Mouse (Mus musculus): Measurements from ENCODE around the gene Pnkd.
"Not testable (repeated sequence)": the region's sequence is repeated elsewhere in the genome, so short reads cannot be mapped to it uniquely, and the experiment has no call there.

Pnkd gene

DNA sequence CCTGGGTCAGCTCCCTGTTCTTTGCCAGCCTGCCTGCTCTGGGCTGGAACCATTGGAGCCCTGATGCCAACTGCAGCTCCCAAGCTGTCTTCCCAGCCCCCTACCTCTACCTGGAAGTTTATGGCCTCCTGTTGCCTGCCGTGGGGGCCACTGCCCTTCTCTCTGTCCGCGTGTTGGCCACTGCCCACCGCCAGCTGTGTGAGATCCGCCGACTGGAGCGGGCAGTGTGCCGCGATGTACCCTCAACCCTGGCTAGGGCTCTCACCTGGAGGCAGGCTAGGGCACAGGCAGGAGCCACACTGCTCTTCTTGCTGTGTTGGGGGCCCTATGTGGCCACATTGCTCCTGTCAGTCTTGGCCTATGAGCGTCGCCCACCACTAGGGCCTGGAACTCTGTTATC, 5.7 kb upstream of the Pnkd start:
- no peak for DNase-seq (ENCODE audit: low spot score)

GRCm38 (mm10) chr1:74280591-74281325, 4.0 kb upstream of the Pnkd start:
- no peak for DNase-seq (ENCODE audit: low spot score)

GRCm38 (mm10) chr1:74281372-74281771, 3.4 kb upstream of the Pnkd start:
- DNase-seq (ENCODE audit: low spot score) = no peak

GRCm38 (mm10) chr1:74281886-74282285, 2.8 kb upstream of the Pnkd start:
- DNase-seq (ENCODE audit: low spot score) = no peak

DNA sequence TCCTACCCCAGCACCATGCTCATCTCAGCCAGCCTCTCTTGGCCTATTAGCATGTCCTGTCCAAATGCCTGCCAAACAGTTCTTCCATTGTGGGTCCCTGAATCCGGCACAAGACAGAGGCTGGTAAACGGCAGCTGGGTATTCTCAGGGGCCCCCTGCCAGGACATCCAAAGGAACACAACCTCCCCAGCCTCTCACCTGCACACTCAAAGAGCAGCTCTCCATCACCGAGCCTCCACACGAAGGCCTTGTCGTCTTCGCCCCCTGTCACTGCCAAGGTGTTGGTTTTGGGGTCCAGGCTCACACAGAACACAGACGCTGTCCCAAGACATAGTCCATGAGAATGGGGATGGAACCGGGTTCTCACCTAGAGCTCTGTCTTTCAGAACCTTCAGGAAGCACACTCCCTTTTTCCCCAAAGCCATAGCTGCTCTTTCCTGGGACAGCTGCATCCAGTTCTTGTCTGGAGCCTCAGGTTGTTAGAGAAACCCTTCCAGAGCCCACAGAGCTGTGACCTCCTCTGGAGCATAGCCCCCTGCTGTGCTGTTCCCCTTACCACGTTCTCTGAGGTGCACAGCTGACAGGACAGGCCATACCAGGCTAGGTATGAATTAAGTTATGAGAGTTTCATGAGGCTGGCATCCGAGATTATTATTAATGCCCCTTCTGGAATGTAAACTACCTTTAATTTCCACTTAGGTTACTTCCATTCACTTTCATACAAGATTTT, 1.7 kb upstream of the Pnkd start:
- no peak for DNase-seq (ENCODE audit: low spot score)

GRCm38 (mm10) chr1:74283686-74284463, 855 bp upstream of the Pnkd start:
- peak; percentile 65 for DNase-seq (ENCODE audit: low spot score)

GRCm38 (mm10) chr1:74285212-74286010, 681 bp downstream of the Pnkd start:
- no peak for DNase-seq (ENCODE audit: low spot score)

DNA sequence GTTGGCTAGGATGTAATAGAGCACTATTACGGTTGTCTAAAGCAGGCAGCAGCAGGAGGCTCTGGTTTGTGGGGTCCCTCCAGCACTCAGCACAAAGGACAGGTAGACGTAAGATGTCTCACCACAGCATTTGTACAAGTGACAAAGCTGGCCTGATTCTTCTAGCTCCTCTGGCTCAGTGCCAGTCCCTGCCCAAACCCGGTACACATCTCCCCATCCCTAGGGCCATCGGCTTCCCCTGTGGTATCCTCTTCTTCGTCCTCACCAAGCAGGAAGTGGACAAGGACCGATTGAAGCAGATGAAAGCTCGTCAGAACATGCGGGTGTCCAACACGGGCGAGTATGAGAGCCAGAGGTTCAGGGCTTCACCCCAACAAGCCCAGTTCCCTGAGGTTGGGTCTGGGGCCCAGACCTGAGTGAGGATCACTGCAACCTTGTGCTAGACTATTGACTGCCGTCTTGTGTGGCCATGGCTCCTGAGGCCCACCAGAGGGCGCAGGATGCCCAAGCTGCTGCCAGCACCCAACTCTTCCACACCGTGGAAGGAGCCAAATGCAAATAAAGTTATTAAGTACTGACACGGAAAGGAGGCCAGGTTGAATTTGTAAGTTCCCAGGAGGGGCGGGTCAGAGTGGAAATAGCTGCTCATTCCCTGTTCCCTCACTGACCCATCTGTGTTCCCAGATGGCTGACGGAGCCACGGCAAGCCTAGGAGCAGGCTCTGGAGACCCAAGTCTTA, 2.3 kb downstream of the Pnkd start:
- not testable (repeated sequence) for DNase-seq (ENCODE audit: low spot score)

GRCm38 (mm10) chr1:74288327-74288726, 3.6 kb downstream of the Pnkd start:
- DNase-seq (ENCODE audit: low spot score) = no peak

GRCm38 (mm10) chr1:74289248-74289647, 4.5 kb downstream of the Pnkd start:
- no peak for DNase-seq (ENCODE audit: low spot score)

- no peak for DNase-seq (ENCODE audit: low spot score)
Observed at GRCm38 (mm10) chr1:74289740-74290139, 5.0 kb downstream of the Pnkd start.

GRCm38 (mm10) chr1:74290141-74290540, 5.4 kb downstream of the Pnkd start:
- DNase-seq (ENCODE audit: low spot score) = no peak

DNA sequence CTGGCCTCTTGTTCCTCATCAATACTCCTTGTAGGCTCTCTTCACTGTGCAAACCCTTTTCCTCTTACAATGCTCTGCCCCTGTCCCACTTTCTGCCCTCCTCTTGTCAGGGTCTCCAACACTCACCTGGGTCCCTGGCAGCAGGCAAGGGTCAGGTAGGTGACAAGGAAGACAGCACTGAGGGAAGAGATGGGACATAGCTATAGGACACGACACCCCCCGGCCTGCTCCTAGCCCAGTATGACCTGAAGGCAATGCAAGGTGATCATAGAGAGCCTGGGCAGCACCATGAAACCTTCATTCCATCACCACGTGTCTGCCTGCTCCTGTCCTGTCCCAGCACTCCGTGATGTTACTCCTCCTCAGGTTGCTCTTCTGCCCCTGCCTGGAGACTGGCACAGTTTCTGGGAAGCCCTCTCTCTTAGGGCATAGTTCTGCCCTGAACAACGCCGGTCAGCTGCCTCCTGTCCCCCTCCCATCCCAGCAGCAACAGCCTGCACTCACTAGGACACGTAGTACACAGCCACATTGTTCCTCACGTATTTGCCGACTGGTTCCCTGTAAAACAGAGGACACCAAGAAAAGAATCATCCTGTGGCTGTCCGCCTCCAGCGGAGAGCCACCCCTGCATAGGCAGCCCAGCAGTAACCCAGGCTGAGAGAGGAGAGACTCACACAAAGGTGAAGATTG, 7.7 kb downstream of the Pnkd start:
- DNase-seq (ENCODE audit: low spot score) = no peak

DNA sequence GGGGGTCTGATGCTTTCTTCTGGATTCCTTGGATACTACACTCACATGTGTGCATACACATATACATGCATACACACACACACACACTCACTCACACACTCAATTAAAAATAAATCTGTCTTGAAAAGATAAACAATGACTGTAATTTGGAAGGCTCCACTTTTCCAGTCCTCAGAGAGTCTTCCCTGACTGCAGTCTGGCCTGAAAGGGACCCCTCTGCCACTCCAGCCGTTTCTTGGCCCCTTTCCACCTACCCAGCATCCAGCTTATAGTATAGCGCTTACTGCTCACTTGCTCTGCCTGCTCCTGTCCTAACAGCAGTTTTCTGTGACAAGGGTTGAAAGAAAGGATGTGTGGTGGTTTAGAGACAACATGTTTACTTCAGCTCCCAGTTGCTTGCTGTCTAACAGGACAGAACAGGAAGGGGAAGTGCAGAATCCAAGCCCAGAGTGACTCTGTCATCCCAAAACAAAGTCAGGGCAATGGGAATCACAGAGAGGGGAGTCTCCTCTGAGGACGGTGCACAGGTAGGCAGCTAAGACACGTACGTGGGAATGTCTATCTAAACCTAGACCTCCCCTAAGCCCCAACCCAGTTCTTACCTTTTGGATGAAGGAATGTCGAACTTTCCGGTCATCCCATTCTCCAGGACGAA, 8.7 kb downstream of the Pnkd start:
- no peak for DNase-seq (ENCODE audit: low spot score)

- DNase-seq (ENCODE audit: low spot score) = no peak
Observed at GRCm38 (mm10) chr1:74294090-74294643, 9.4 kb downstream of the Pnkd start.

DNA sequence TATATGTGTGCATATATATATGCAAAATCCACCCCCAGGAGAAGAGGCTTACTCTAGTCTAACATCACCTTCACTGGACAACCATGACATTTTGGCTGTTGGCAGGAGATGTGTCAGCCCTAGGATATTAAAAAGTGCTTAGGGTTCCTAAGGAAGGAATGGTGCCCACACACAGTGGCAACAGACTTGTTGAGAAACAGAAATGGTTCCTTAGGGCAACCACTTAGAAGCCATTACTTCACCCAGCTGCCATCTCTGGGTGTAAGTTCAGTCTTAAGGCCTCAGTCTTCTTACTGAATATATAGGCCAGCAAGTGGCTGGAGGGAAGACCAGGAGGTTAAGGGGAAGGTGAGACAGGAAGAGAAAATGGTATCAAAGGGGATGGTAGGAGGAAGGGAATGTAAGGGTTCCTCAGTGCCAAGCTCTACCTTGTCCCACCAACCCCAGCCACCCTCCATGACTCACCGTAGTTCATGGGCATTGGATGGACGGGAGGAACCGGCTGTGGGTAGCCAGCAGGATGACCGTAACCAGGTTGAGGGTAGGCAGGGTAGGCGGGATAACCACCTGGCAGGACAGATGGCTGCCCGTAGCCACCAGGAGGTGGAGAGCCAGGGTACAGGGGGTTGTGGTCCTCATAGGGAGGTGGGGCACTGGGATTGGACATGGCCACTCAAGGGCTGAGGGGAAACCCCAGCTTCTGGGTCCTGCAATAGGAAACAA, 10.2 kb downstream of the Pnkd start:
- no peak for DNase-seq (ENCODE audit: low spot score)

GRCm38 (mm10) chr1:74295456-74296171, 10.9 kb downstream of the Pnkd start:
- DNase-seq (ENCODE audit: low spot score) = peak; percentile 73

- no peak for DNase-seq (ENCODE audit: low spot score)
Observed at GRCm38 (mm10) chr1:74296477-74296876, 11.7 kb downstream of the Pnkd start.
